8 mouse cellular contexts compared by ENCODE assay signal in genomic region chr13:48228114-48228513, GRCm38 (mm10). TPM values are rescaled to one million over a fixed set of nuclear protein-coding genes. Genes with fewer than 3 reads are reported as not detected.
A peak's percentile ranks its signal among the peaks of the same experiment; 100 is the strongest.
DNase-seq lines count a peak whose midpoint lies in the region; ATAC-seq and TF ChIP-seq lines count a peak whose summit lies in the region.

No protein-coding gene starts in this region.

- ATAC-seq in kidney, embryonic 14.5 days (ENCODE audit: low FRiP score, low TSS enrichment) = peak; percentile 47
- no peak; the same call in 1 of the 2 replicates for ATAC-seq in hindbrain, embryonic 14.5 days (ENCODE audit: low FRiP score)
- no peak; the same call in 1 of the 2 replicates for ATAC-seq in midbrain, embryonic 13.5 days

- H3K9me3 ChIP-seq in kidney, embryonic 14.5 days (ENCODE audit: control insufficient read depth, low read length) = no peaks in the 10 kb centered on the region
- no peaks in the 10 kb centered on the region for H3K9me3 ChIP-seq in hindbrain, embryonic 14.5 days (ENCODE audit: control insufficient read depth, low read length)
- no peaks in the 10 kb centered on the region for H3K9me3 ChIP-seq in midbrain, embryonic 13.5 days

- peak overlapping the region; percentile 30 for H3K4me3 ChIP-seq in kidney, embryonic 14.5 days (ENCODE audit: low read length)
- H3K4me3 ChIP-seq in cortical plate, adult 2 months (ENCODE audit: insufficient read depth, low read length) = peak overlapping the region; percentile 28
- peak overlapping the region; percentile 37 for H3K4me3 ChIP-seq in hindbrain, embryonic 14.5 days (replicated peaks; ENCODE audit: low read length)
- peak overlapping the region; percentile 42 for H3K4me3 ChIP-seq in midbrain, embryonic 13.5 days (replicated peaks)

- no peak for TF ChIP-seq CTCF in cortical plate, adult 2 months (IDR thresholded peaks at IDR 0.05; ENCODE audit: extremely low read depth, insufficient read depth, low read length)

- H3K27me3 ChIP-seq in kidney, embryonic 14.5 days (ENCODE audit: control insufficient read depth, insufficient read depth, low read length) = no peaks in the 10 kb centered on the region
- H3K27me3 ChIP-seq in hindbrain, embryonic 14.5 days (ENCODE audit: control insufficient read depth, insufficient read depth, low read length) = no peaks in the 10 kb centered on the region
- H3K27me3 ChIP-seq in midbrain, embryonic 13.5 days = no peaks in the 10 kb centered on the region

- WGBS in kidney, embryonic 14.5 days = 18% methylated on average over 4 of the region's 4 CpGs
- 9% methylated on average over 4 of the region's 4 CpGs for WGBS in hindbrain, embryonic 14.5 days
- WGBS in midbrain, embryonic 13.5 days = 7% methylated on average over 4 of the region's 4 CpGs

- no peak for DNase-seq in kidney, adult 8-10 months
- DNase-seq in hindbrain, embryonic 14.5 days (ENCODE audit: low spot score) = no peak
- DNase-seq in right cerebral cortex, postnatal 25 days = no peak
- no peak for DNase-seq in adrenal gland, postnatal 10 days
- DNase-seq in adrenal gland, postnatal 14 days = no peak

- 0 out of 2 replicates have a peak, but pooled peaks cover 5% of the 10 kb centered on the region for H3K4me1 ChIP-seq in kidney, embryonic 14.5 days (ENCODE audit: control insufficient read depth, insufficient read depth, low read length)
- H3K4me1 ChIP-seq in cortical plate, adult 2 months (ENCODE audit: control insufficient read depth, insufficient read depth, low read length) = no peaks in the 10 kb centered on the region; the same call in 1 of the 2 replicates
- peaks cover 23% of the 10 kb centered on the region for H3K4me1 ChIP-seq in hindbrain, embryonic 14.5 days (replicated peaks; ENCODE audit: control insufficient read depth, insufficient read depth, low read length)
- peaks cover 23% of the 10 kb centered on the region for H3K4me1 ChIP-seq in midbrain, embryonic 13.5 days (replicated peaks)

- H3K4me2 ChIP-seq in kidney, embryonic 14.5 days (replicated peaks; ENCODE audit: low read depth, low read length) = peak overlapping the region; percentile 61
- H3K4me2 ChIP-seq in hindbrain, embryonic 14.5 days (replicated peaks) = peak overlapping the region; percentile 65
- peak overlapping the region; percentile 60 for H3K4me2 ChIP-seq in midbrain, embryonic 13.5 days (replicated peaks)

- peak overlapping the region; percentile 94 for H3K27ac ChIP-seq in kidney, embryonic 14.5 days (ENCODE audit: low read depth, low read length)
- peak overlapping the region; percentile 61; the same call in 1 of the 2 replicates for H3K27ac ChIP-seq in cortical plate, adult 2 months (ENCODE audit: insufficient read depth, low read length)
- peak overlapping the region; percentile 95 for H3K27ac ChIP-seq in hindbrain, embryonic 14.5 days
- H3K27ac ChIP-seq in midbrain, embryonic 13.5 days = peak overlapping the region; percentile 92

- H3K36me3 ChIP-seq in kidney, embryonic 14.5 days (ENCODE audit: control insufficient read depth, insufficient read depth, low read length) = no peaks in the 10 kb centered on the region
- H3K36me3 ChIP-seq in hindbrain, embryonic 14.5 days (replicated peaks; ENCODE audit: control insufficient read depth, insufficient read depth) = no peaks in the 10 kb centered on the region
- H3K36me3 ChIP-seq in midbrain, embryonic 13.5 days = no peaks in the 10 kb centered on the region

- no peak for TF ChIP-seq POLR2A in cortical plate, adult 2 months (IDR thresholded peaks at IDR 0.05; ENCODE audit: extremely low read depth, insufficient read depth, low read length)

- H3K9ac ChIP-seq in kidney, embryonic 14.5 days (ENCODE audit: low read depth, low read length) = peak overlapping the region; percentile 55
- peak overlapping the region; percentile 68 for H3K9ac ChIP-seq in hindbrain, embryonic 14.5 days
- H3K9ac ChIP-seq in midbrain, embryonic 13.5 days (replicated peaks) = peak overlapping the region; percentile 62

RNA-seq across cellular contexts. Expression of gene Id4, which starts 32.9 kb away (rescaled TPM):
- polyA plus RNA-seq in kidney, embryonic 14.5 days (2014; fragmentation: Nextera tagmentation; extraction: Ambion mirVana) = 18.3 and 23.1 TPM in 2 replicates
- polyA plus RNA-seq in cortical plate, adult 2 months (2012; rRNA removed) = 31.7 and 40.8 TPM in 2 replicates
- 91.5 and 100 TPM in 2 replicates for polyA plus RNA-seq in hindbrain, embryonic 14.5 days (2014; fragmentation: Nextera tagmentation; extraction: Ambion mirVana)
- polyA plus RNA-seq in midbrain, embryonic 13.5 days (2015; fragmentation: Nextera tagmentation; extraction: Ambion mirVana) = 124 and 162 TPM in 2 replicates
- total RNA-seq in adrenal gland, postnatal 10 days (2021) = 1 to 10 TPM; 5.0 to 5.3 TPM
- 3.4 and 4.4 TPM in 2 replicates for total RNA-seq in adrenal gland, postnatal 14 days (2021)
